Mouse (Mus musculus) small intestine, adult 2 months (tissue): ENCODE results near the gene Kcnj8.

Experiments used
- CTCF ChIP-seq: fragments of 200-500 bp; IDR thresholded peaks from 2 replicates; pipeline ENCODE4 v1.5.1; 2012; ENCODE audit warnings: low read depth, mild to moderate bottlenecking, control low read depth, inconsistent platforms, low read length, moderate library complexity, mixed read lengths; ENCODE audit not compliant: insufficient replicate concordance, insufficient read length; ENCODE audit errors: extremely low read depth
- POLR2A ChIP-seq: fragments of 200-500 bp; IDR thresholded peaks from 2 replicates; pipeline ENCODE4 v1.6.1; 2012; ENCODE audit warnings: low read depth, mild to moderate bottlenecking, control low read depth, inconsistent platforms, low read length, moderate library complexity

GRCm38 (mm10) chr6:142567452-142567851, 4.0 kb downstream of the Kcnj8 start:
- TF ChIP-seq CTCF (no peak), POLR2A (no peak)
